In genomic region chr4:53111919-53112355, GRCm38 (mm10) we compare ENCODE assay signal across 10 mouse cellular contexts. TPM values are rescaled to one million over a fixed set of nuclear protein-coding genes. Genes with fewer than 3 reads are reported as not detected.
DNase-seq lines count a peak whose midpoint lies in the region; ATAC-seq and TF ChIP-seq lines count a peak whose summit lies in the region.
"Had no signal": no experiment of that assay in that cellular context is flagged by ENCODE, and none has a peak within 500 bp of the region (broad histone marks: within the 10 kb centered on the region; RNA-seq: fewer than 3 reads in every experiment).

No protein-coding gene starts in this region.

- WGBS in heart, adult 2 months: 44% methylated on average over 4 of the region's 4 CpGs
- WGBS in heart, embryonic 12.5 days: 62% methylated on average over 4 of the region's 4 CpGs
- WGBS in hindbrain, embryonic 11.5 days: 74% methylated on average over 4 of the region's 4 CpGs

- H3K9ac ChIP-seq in heart, adult 2 months (ENCODE audit: low read depth, low read length): no peak overlapping the region
- no peak overlapping the region for H3K9ac ChIP-seq in heart, embryonic 12.5 days
- no peak overlapping the region for H3K9ac ChIP-seq in hindbrain, embryonic 11.5 days (ENCODE audit: low read depth, low read length)
- H3K9ac ChIP-seq: forebrain, embryonic 13.5 days; limb, embryonic 12.5 days had no signal

- peak; percentile 42 to 46 for DNase-seq in heart, adult 2 months
- DNase-seq in kidney, postnatal 36 days: peak; percentile 23 to 48
- peak; percentile 84 for DNase-seq in lung, postnatal 25 days (ENCODE audit: low spot score)
- DNase-seq in thymus, postnatal 0 days (ENCODE audit: low spot score): no peak
- no peak for DNase-seq in hindbrain, embryonic 11.5 days (ENCODE audit: low spot score)

- peak overlapping the region; percentile 30 for H3K27ac ChIP-seq in heart, adult 2 months
- no peak overlapping the region for H3K27ac ChIP-seq in heart, embryonic 12.5 days (ENCODE audit: poor library complexity, severe bottlenecking)
- peak overlapping the region; percentile 34; the same call in 1 of the 2 replicates for H3K27ac ChIP-seq in brown adipose tissue, adult 24 weeks (replicated peaks; ENCODE audit: low read depth, low read length)
- H3K27ac ChIP-seq in hindbrain, embryonic 11.5 days (ENCODE audit: low read depth, low read length): no peak overlapping the region
- H3K27ac ChIP-seq: forebrain, embryonic 13.5 days; limb, embryonic 12.5 days had no signal

- TF ChIP-seq CTCF in heart, adult 2 months (IDR thresholded peaks at IDR 0.05): no peak

- peak; percentile 39; the same call in 1 of the 2 replicates for TF ChIP-seq EP300 in heart, adult 2 months (IDR thresholded peaks at IDR 0.05; ENCODE audit: insufficient read depth, low read depth, low read length)

- H3K27me3 ChIP-seq in heart, adult 2 months (ENCODE audit: control insufficient read depth, insufficient read depth, low read length): no peaks in the 10 kb centered on the region
- H3K27me3 ChIP-seq in heart, embryonic 12.5 days (replicated peaks): no peaks in the 10 kb centered on the region
- no peaks in the 10 kb centered on the region for H3K27me3 ChIP-seq in hindbrain, embryonic 11.5 days (ENCODE audit: control insufficient read depth, insufficient read depth, low read length)
- H3K27me3 ChIP-seq: forebrain, embryonic 13.5 days; limb, embryonic 12.5 days had no signal

- peaks cover 24% of the 10 kb centered on the region for H3K4me1 ChIP-seq in heart, adult 2 months (ENCODE audit: control insufficient read depth, insufficient read depth, low read length)
- H3K4me1 ChIP-seq in heart, embryonic 12.5 days (replicated peaks): peaks cover 7% of the 10 kb centered on the region
- H3K4me1 ChIP-seq in brown adipose tissue, adult 24 weeks (ENCODE audit: control insufficient read depth, insufficient read depth, insufficient read length, low read length): peaks cover 33% of the 10 kb centered on the region
- no peaks in the 10 kb centered on the region for H3K4me1 ChIP-seq in hindbrain, embryonic 11.5 days (replicated peaks; ENCODE audit: control insufficient read depth, insufficient read depth, low read length)

- peaks cover 35% of the 10 kb centered on the region for H3K36me3 ChIP-seq in heart, adult 2 months (ENCODE audit: control insufficient read depth, insufficient read depth, low read length)
- H3K36me3 ChIP-seq in heart, embryonic 12.5 days: peaks cover 6% of the 10 kb centered on the region; the same call in 1 of the 2 replicates
- H3K36me3 ChIP-seq in hindbrain, embryonic 11.5 days (ENCODE audit: control insufficient read depth, insufficient read depth, low read length): no peaks in the 10 kb centered on the region

- H3K9me3 ChIP-seq in heart, embryonic 12.5 days (replicated peaks): no peaks in the 10 kb centered on the region
- H3K9me3 ChIP-seq in hindbrain, embryonic 11.5 days (ENCODE audit: control insufficient read depth, low read length): no peaks in the 10 kb centered on the region
- H3K9me3 ChIP-seq: forebrain, embryonic 13.5 days; limb, embryonic 12.5 days had no signal

- H3K4me2 ChIP-seq in heart, embryonic 12.5 days: no peak overlapping the region
- no peak overlapping the region for H3K4me2 ChIP-seq in hindbrain, embryonic 11.5 days (replicated peaks; ENCODE audit: low read depth, low read length)
- H3K4me2 ChIP-seq: forebrain, embryonic 13.5 days; limb, embryonic 12.5 days had no signal

- no peak overlapping the region for H3K4me3 ChIP-seq in heart, adult 2 months
- H3K4me3 ChIP-seq in heart, embryonic 12.5 days: no peak overlapping the region
- no peak overlapping the region for H3K4me3 ChIP-seq in brown adipose tissue, adult 24 weeks (ENCODE audit: insufficient read depth, low read depth, low read length)
- no peak overlapping the region for H3K4me3 ChIP-seq in hindbrain, embryonic 11.5 days (ENCODE audit: low read depth, low read length)
- H3K4me3 ChIP-seq: forebrain, embryonic 13.5 days; limb, embryonic 12.5 days had no signal

- intact Hi-C loops in heart, adult 2 months (cut with DNase I): loop anchor here (1.0 to 5.0 kb wide), 3 partner anchors 46 to 105 kb away; no protein-coding TSS in a partner anchor

- no peak for TF ChIP-seq POLR2A in heart, adult 2 months (IDR thresholded peaks at IDR 0.05; ENCODE audit: insufficient read depth, low read depth, low read length)

- no peaks in the 10 kb centered on the region for H3K79me2 ChIP-seq in heart, adult 2 months (replicated peaks; ENCODE audit: control insufficient read depth, insufficient read depth, low read length)

- ATAC-seq in heart, embryonic 12.5 days (ENCODE audit: insufficient number of reproducible peaks, low FRiP score): no peak
- ATAC-seq in megakaryocyte, adult 5-6 weeks (ENCODE audit: poor library complexity, severe bottlenecking): no peak
- ATAC-seq in hindbrain, embryonic 11.5 days (ENCODE audit: low FRiP score): no peak
- ATAC-seq: forebrain, embryonic 13.5 days had no signal

RNA-seq across cellular contexts. Expression of gene Abca1, which starts 47.8 kb away (rescaled TPM):
- 10 to 100 TPM; 13.1 to 23.5 TPM for total RNA-seq in heart, adult 2 months (2021)
- 4.2 and 8.4 TPM in 2 replicates for polyA plus RNA-seq in heart, adult 2 months (2012; rRNA removed)
- polyA plus RNA-seq in heart, embryonic 12.5 days (2016; fragmentation: Nextera tagmentation; extraction: Ambion mirVana): 3.8 and 4.0 TPM in 2 replicates
- polyA plus RNA-seq in brown adipose tissue, adult 24 weeks (2012; ENCODE audit: insufficient read depth, insufficient read length, missing spikeins): 21.5 and 22.3 TPM in 2 replicates
- 1.2 and 1.8 TPM in 2 replicates for total RNA-seq in megakaryocyte, adult 5-6 weeks (2015)
- 2.5 and 3.4 TPM in 2 replicates for total RNA-seq in megakaryocyte, adult 5-6 weeks (2017)
- 2.9 and 4.6 TPM in 2 replicates for polyA plus RNA-seq in thymus, postnatal 0 days (2015; fragmentation: Nextera tagmentation; extraction: Ambion mirVana)
- 6.1 and 7.5 TPM in 2 replicates for polyA plus RNA-seq in hindbrain, embryonic 11.5 days (2014; fragmentation: Nextera tagmentation; extraction: Ambion mirVana)

Comparison
In these comparisons a context has a peak if more than half of its experiments do, and no peak if none do; other contexts are left out.
1. H3K27ac ChIP-seq: peak in heart, adult 2 months (single experiment) and brown adipose tissue, adult 24 weeks (single experiment); none in heart, embryonic 12.5 days (single experiment) and hindbrain, embryonic 11.5 days (single experiment).
2. DNase-seq: peak in heart, adult 2 months (2 of 2), kidney, postnatal 36 days (2 of 2) and lung, postnatal 25 days (single experiment); none in thymus, postnatal 0 days (single experiment) and hindbrain, embryonic 11.5 days (single experiment).